Mouse (Mus musculus) cortical plate, adult 2 months (tissue): ENCODE results near the gene Scd3.

ENCODE experiments used
- CTCF ChIP-seq: fragments of 200-500 bp; IDR thresholded peaks from 2 replicates; pipeline ENCODE4 v1.5.1; 2011; ENCODE audit warnings: mild to moderate bottlenecking, control low read depth, low read length; ENCODE audit not compliant: insufficient read depth; ENCODE audit errors: extremely low read depth
- POLR2A ChIP-seq: fragments of 200-500 bp; IDR thresholded peaks from 2 replicates; pipeline ENCODE4 v1.6.1; 2011; ENCODE audit warnings: mild to moderate bottlenecking, low read length, control low read depth; ENCODE audit not compliant: insufficient read depth; ENCODE audit errors: extremely low read depth

DNA sequence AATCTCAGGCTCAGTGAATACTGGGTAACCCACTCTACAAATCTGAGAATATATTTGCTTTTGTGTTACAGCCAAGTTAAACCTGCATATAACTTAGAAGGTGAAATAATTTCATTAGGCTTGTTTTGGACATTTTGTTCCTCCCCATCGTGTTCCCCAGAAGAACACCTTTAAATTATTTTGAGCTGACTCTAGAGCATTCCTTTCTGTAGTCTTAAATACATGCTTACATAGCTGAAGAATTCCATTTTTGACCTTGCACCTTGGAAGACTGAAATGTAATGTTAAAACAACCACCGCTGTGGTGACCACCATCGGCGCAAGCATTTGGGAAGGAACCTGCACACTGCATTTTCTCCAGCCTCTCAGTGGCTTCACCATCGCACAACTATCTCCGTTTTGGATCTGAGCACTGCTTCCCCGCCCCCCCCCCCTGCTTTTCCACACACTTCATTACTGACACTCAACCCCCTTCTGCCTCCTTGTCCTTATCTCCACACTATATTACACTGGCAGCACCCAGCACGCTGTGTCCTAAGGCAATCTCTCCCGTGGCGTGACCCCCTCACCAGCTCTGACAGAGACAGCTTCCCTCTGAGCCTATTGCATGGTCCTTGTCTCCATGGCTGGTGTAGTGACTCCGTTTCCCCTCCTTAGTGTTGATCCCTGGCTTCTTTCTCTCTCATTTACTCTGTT is 84.5 kb downstream of the Scd3 start:
- TF ChIP-seq POLR2A, result no peak
- no peak for TF ChIP-seq CTCF
